Mouse (Mus musculus) forebrain, postnatal 0 days (tissue): ENCODE measurements around the gene Gm44511. TPM values are rescaled to one million over a fixed set of nuclear protein-coding genes. Genes with fewer than 3 reads are reported as not detected.

Source experiments
- ATAC-seq: fragments of 200-750 bp; cut with Nextera tagmentation; 2 replicates; pipeline ENCODE4 v1.8.0; 2017; ENCODE audit warnings: mild to moderate bottlenecking, moderate library complexity
- DNase-seq: peaks from one replicate; pipeline ENCODE4 v3.0.0-alpha.2; 2015
- H3K27ac ChIP-seq: fragments of 300-500 bp; sonication (generic); 2 replicates; pipeline ENCODE4 v1.5.1; 2014; ENCODE audit warnings: low read depth, mild to moderate bottlenecking, antibody characterized with exemption, low read length, moderate library complexity, mixed read lengths
- H3K27me3 ChIP-seq: fragments of 300-500 bp; sonication (generic); 2 replicates; pipeline ENCODE4 v1.6.1; 2014; ENCODE audit warnings: mild to moderate bottlenecking, low read length, mixed read lengths; ENCODE audit not compliant: insufficient read depth
- H3K36me3 ChIP-seq: fragments of 300-500 bp; sonication (generic); 2 replicates; pipeline ENCODE4 v1.6.1; 2014; ENCODE audit warnings: mild to moderate bottlenecking, moderate library complexity; ENCODE audit not compliant: insufficient read depth
- H3K4me1 ChIP-seq: fragments of 300-500 bp; sonication (generic); 2 replicates; pipeline ENCODE4 v1.6.1; 2014; ENCODE audit warnings: antibody characterized with exemption; ENCODE audit not compliant: insufficient read depth
- H3K4me2 ChIP-seq: fragments of 300-500 bp; sonication (generic); 2 replicates; pipeline ENCODE4 v1.6.1; 2014; ENCODE audit warnings: low read depth, mild to moderate bottlenecking, moderate library complexity
- H3K4me3 ChIP-seq: fragments of 300-500 bp; sonication (generic); 2 replicates; pipeline ENCODE4 v1.5.1; 2014; ENCODE audit warnings: low read depth, low read length, mixed read lengths
- H3K9ac ChIP-seq: fragments of 300-500 bp; sonication (generic); 2 replicates; pipeline ENCODE4 v1.6.1; 2014; ENCODE audit warnings: mild to moderate bottlenecking
- H3K9me3 ChIP-seq: fragments of 300-500 bp; sonication (generic); 2 replicates; pipeline ENCODE4 v1.6.1; 2016; ENCODE audit warnings: low read length
- CTCF ChIP-seq: sonication (generic); IDR thresholded peaks from 2 replicates; pipeline ENCODE4 v1.5.1; 2016; ENCODE audit warnings: antibody characterized with exemption, control low read depth, low read depth
- WGBS: fragments of 180-500 bp; shearing (Covaris S2); extraction: QIAGEN DNeasy Blood & Tissue Kit; methylation state at CpG from one replicate; pipeline ENCODE4 v1.1.7; 2014; 5-methylcytosine and 5-hydroxymethylcytosine counted together
- polyA plus RNA-seq: library from polyadenylated mRNA; unstranded; fragments of >200 nt; fragmentation: Nextera tagmentation; extraction: Ambion mirVana; gene quantifications from 2 replicates; pipeline ENCODE4 v1.2.1, GENCODE M21; 2015
- total RNA-seq: library from RNA; depleted of rRNA; stranded (reverse); fragments of >200 nt; gene quantifications from 2 replicates; pipeline ENCODE4 v1.2.3, GENCODE M21; 2014

Gene Gm44511
- total and polyA plus RNA-seq, 2 experiments from 2014 or later = not detected

DNA sequence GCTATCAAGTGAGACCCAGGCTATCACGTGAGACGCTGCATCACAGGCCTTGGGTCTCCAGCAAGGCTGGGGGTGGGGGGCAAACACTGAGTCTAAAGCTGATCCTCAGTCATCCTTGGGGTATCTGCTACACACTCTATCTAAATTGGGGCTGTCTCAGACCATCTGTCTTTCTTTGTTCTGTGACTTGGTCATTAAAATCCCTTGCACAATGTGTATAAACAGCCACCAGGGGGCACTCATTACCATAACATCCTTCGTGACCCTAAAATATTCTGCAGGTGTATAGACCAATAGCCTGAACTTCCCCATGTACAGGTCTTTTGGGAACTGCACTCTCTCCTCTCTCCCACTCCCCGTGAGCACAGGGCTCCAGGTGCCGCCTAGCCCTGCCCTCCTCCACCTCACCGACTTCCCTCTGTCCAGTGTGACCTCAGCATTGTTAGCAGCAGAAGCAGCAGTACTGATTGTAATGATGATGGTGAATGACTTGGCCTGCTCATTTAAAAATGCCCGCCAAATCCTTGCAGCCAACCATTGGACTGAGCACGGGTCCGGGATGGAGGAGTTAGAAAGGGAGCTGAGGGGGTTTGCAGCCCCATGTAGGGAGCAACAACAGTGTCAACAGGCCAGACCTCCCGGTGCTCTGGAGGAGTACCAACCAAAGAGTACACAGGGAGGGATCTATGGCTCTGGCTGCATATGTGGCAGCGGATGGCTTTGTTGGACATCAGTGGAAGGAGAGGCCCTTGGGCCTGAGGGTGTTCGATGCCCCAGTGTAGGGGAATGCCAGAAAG is 28.1 kb upstream of the Gm44511 start:
- whole genome bisulfite sequencing = 44% methylated on average over 12 of the region's 12 CpGs
- no peaks in the 10 kb centered on the region for H3K4me1 ChIP-seq
- H3K9ac ChIP-seq = 0 out of 2 replicates have a peak overlapping the region, but pooled peaks have one; percentile 3
- no peaks in the 10 kb centered on the region for H3K36me3 ChIP-seq
- no peak overlapping the region for H3K4me2 ChIP-seq
- ATAC-seq (peak; percentile 69), DNase-seq (peak; percentile 69)
- H3K9me3 ChIP-seq = no peaks in the 10 kb centered on the region
- no peak overlapping the region for H3K27ac ChIP-seq
- no peak overlapping the region for H3K4me3 ChIP-seq
- peak; percentile 72 for TF ChIP-seq CTCF
- H3K27me3 ChIP-seq = no peaks in the 10 kb centered on the region

DNA sequence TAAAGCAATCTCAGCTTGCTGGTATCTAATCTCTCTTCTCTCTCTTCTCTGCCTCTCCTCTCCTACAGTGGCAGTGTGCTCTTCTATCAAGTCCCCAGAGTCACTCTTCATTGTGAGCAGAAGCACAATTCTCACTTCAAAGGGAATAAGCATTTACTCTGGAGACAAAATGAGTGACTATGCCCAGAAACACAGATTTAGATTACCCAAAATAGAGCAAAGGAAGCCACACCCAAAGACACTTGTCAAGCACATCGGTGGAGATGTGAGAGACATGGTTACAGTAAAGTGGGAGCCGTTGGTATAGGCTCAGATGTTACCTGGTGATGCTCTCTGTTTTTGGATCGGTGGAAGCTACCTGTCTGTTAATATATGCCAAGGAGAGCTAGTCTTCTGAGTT is 26.7 kb upstream of the Gm44511 start:
- WGBS = 80% methylated on average over 3 of the region's 3 CpGs

DNA sequence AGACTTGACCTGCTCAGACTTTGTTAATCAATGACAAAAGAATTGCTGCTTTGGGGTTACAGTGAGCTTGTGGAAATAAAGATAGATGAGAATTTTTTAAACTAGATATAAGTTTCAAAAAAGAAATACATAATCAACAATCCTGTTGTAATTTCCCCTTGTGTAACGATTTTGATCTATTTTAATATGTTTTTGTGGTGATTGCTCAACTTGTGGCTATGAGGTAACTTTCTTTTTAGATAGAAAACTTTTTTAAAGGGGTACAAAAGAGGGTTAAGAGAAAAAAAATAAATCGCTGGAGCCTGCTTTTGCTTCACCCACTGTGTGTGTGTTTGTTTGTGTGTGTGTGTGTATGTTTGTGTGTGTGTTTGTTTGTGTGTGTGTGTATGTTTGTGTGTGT is 25.0 kb upstream of the Gm44511 start:
- DNase-seq (no peak), ATAC-seq (no peak)
- Histone ChIP-seq H3K9me3 (no peaks in the 10 kb centered on the region), H3K9ac (no peak overlapping the region), H3K27ac (no peak overlapping the region), H3K36me3 (no peaks in the 10 kb centered on the region), H3K4me2 (no peak overlapping the region), H3K4me1 (no peaks in the 10 kb centered on the region), H3K27me3 (no peaks in the 10 kb centered on the region), H3K4me3 (no peak overlapping the region)
- WGBS = 83% methylated on average over 2 of the region's 2 CpGs
- TF ChIP-seq CTCF = no peak

More for the DNA sequence above, 26.7 kb upstream of the Gm44511 start:
- no peaks in the 10 kb centered on the region for H3K27me3 ChIP-seq
- no peak overlapping the region for H3K27ac ChIP-seq
- H3K9ac ChIP-seq = no peak overlapping the region
- no peak overlapping the region for H3K4me3 ChIP-seq
- H3K36me3 ChIP-seq = no peaks in the 10 kb centered on the region
- no peak for DNase-seq
- H3K9me3 ChIP-seq = no peaks in the 10 kb centered on the region
- TF ChIP-seq CTCF = no peak
- H3K4me2 ChIP-seq = no peak overlapping the region
- ATAC-seq = no peak
- no peaks in the 10 kb centered on the region for H3K4me1 ChIP-seq

DNA sequence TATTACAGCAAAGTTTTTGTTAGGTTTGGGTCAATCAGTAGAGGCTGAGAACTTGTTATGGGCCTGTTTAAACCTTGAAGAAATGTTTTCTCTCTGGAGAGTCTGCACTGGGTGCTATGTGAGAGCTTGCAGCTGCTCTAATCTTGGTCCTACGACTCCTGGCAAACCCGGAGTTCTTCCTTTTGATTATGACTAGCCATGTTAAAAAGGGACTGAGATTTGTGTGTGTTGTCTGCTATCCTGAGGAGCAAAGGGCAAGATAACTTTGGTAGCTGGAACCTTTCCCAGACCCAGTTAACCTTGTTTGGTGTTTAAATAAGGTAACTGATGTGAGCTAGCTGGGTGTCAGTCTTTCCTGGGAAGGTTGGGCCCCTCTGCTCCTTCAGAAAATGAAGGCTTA is 24.6 kb upstream of the Gm44511 start:
- H3K4me3 ChIP-seq = no peak overlapping the region
- no peak overlapping the region for H3K4me2 ChIP-seq
- no peak for TF ChIP-seq CTCF
- H3K27me3 ChIP-seq = no peaks in the 10 kb centered on the region
- DNase-seq = no peak
- no peak for ATAC-seq
- WGBS = 81% methylated on average over 2 of the region's 2 CpGs
- H3K4me1 ChIP-seq = no peaks in the 10 kb centered on the region
- no peak overlapping the region for H3K9ac ChIP-seq
- H3K27ac ChIP-seq = no peak overlapping the region
- H3K36me3 ChIP-seq = no peaks in the 10 kb centered on the region
- no peaks in the 10 kb centered on the region for H3K9me3 ChIP-seq

DNA sequence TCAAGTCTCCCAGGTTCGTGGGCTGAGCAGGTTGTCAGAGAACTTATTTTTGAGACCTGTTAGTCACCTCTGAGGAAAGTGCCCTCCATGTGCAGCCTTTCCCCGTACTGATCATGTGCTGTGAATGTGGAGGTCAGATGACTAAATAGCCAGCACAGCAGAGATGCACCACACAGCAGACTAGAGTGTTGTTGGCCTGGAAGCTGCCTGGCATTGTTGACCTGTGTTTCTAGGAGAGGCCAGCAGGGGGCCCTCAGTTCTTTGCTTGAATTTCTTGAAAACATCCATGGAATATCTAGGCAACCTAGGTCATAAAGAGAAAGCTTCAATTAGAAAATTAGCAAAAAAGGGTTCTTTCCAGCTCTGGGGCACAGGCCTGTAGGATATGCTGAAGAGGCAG is 23.8 kb upstream of the Gm44511 start:
- H3K36me3 ChIP-seq = no peaks in the 10 kb centered on the region
- no peaks in the 10 kb centered on the region for H3K27me3 ChIP-seq
- H3K4me1 ChIP-seq = no peaks in the 10 kb centered on the region
- peak; percentile 75 for TF ChIP-seq CTCF
- no peak overlapping the region for H3K27ac ChIP-seq
- WGBS = 51% methylated on average over 2 of the region's 2 CpGs
- no peak overlapping the region for H3K9ac ChIP-seq
- no peak overlapping the region for H3K4me2 ChIP-seq
- peak; percentile 76 for DNase-seq
- H3K4me3 ChIP-seq = no peak overlapping the region
- H3K9me3 ChIP-seq = no peaks in the 10 kb centered on the region
- ATAC-seq = peak; percentile 26

DNA sequence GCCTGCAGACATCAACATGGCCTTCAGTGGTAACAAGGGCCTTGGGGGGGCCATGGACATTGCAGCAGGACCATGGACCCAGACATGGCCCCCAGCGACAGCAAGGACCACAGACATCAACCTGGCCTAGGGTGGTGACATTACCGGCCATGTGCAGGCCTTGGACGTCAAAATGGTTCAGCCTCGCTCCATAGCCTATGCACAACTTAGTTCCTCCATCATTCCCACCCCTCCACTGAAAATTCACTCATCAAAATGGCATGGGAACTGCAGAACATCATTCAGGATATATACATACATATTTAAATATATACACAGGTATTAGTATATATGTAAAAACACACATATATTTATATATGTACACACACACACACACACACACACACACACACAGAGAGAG is 21.3 kb upstream of the Gm44511 start:
- H3K36me3 ChIP-seq = no peaks in the 10 kb centered on the region
- no peaks in the 10 kb centered on the region for H3K27me3 ChIP-seq
- H3K9ac ChIP-seq = no peak overlapping the region
- 88% methylated on average over 4 of the region's 4 CpGs for WGBS
- no peak for DNase-seq
- no peak for TF ChIP-seq CTCF
- H3K9me3 ChIP-seq = no peaks in the 10 kb centered on the region
- no peak for ATAC-seq
- no peak overlapping the region for H3K27ac ChIP-seq
- no peaks in the 10 kb centered on the region for H3K4me1 ChIP-seq
- no peak overlapping the region for H3K4me2 ChIP-seq
- H3K4me3 ChIP-seq = no peak overlapping the region

DNA sequence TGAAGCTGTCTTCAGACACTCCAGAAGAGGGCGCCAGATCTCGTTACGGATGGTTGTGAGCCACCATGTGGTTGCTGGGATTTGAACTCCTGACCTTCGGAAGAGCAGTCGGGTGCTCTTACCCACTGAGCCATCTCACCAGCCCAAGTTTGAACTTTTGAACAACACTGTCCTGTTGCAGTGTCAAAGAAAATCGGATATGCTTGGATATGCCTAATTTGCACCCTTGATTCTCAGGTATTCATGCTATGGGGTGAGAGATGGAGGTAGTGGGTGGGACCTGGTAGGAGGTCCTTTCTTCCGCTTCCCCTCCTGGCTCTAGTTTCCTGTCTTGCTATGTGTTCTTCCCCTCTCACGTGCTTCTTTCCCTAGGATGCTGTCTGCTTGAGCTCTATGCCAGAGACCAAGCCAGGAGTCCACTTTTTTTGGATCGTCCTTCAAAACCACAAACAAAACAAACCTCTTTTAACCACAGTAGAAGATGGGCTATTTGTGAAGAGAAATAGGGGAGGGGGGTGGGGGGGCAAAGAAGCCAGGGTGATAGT is 20.0 kb upstream of the Gm44511 start:
- no peak for TF ChIP-seq CTCF
- H3K9ac ChIP-seq = no peak overlapping the region
- H3K4me2 ChIP-seq = no peak overlapping the region
- H3K4me1 ChIP-seq = 0 out of 2 replicates have a peak, but pooled peaks cover 5% of the 10 kb centered on the region
- 65% methylated on average over 6 of the region's 9 CpGs for WGBS
- no peak for ATAC-seq
- H3K27ac ChIP-seq = no peak overlapping the region
- no peaks in the 10 kb centered on the region for H3K27me3 ChIP-seq
- no peaks in the 10 kb centered on the region for H3K36me3 ChIP-seq
- no peak overlapping the region for H3K4me3 ChIP-seq
- H3K9me3 ChIP-seq = no peaks in the 10 kb centered on the region
- DNase-seq = no peak
